Mouse (Mus musculus) forebrain, embryonic 12.5 days (tissue): ENCODE results near the gene D130043K22Rik. TPM values are rescaled to one million over a fixed set of nuclear protein-coding genes. Genes with fewer than 3 reads are reported as not detected.

Source experiments
- ATAC-seq: fragments of 200-750 bp; cut with Nextera tagmentation; 2 replicates; pipeline ENCODE4 v1.8.0; 2017; ENCODE audit warnings: moderate TSS enrichment; ENCODE audit not compliant: low FRiP score
- H3K27ac ChIP-seq: fragments of 300-500 bp; sonication (generic); 2 replicates; pipeline ENCODE4 v1.5.1; 2016; ENCODE audit warnings: mild to moderate bottlenecking
- H3K27me3 ChIP-seq: fragments of 300-500 bp; sonication (generic); 2 replicates; pipeline ENCODE4 v1.6.1; 2016; ENCODE audit warnings: mild to moderate bottlenecking
- H3K36me3 ChIP-seq: fragments of 300-500 bp; sonication (generic); replicated peaks from 2 replicates; pipeline ENCODE4 v1.6.1; 2016; ENCODE audit warnings: mild to moderate bottlenecking
- H3K4me1 ChIP-seq: fragments of 300-500 bp; sonication (generic); 2 replicates; pipeline ENCODE4 v1.6.1; 2016
- H3K4me2 ChIP-seq: fragments of 300-500 bp; sonication (generic); 2 replicates; pipeline ENCODE4 v1.6.1; 2016; ENCODE audit warnings: mild to moderate bottlenecking, moderate library complexity
- H3K4me3 ChIP-seq: fragments of 300-500 bp; sonication (generic); replicated peaks from 2 replicates; pipeline ENCODE4 v1.5.1; 2016; ENCODE audit warnings: mild to moderate bottlenecking
- H3K9ac ChIP-seq: fragments of 300-500 bp; sonication (generic); 2 replicates; pipeline ENCODE4 v1.6.1; 2016; ENCODE audit warnings: mild to moderate bottlenecking
- H3K9me3 ChIP-seq: fragments of 300-500 bp; sonication (generic); 2 replicates; pipeline ENCODE4 v1.6.1; 2016
- WGBS: fragments of 180-500 bp; shearing (Covaris S2); methylation state at CpG from one replicate; pipeline ENCODE4 v1.1.7; 2016; 5-methylcytosine and 5-hydroxymethylcytosine counted together
- polyA plus RNA-seq: library from polyadenylated mRNA; unstranded; fragments of >200 nt; fragmentation: Nextera tagmentation; extraction: Ambion mirVana; gene quantifications from 2 replicates; pipeline ENCODE4 v1.2.1, GENCODE M21; 2016

Gene D130043K22Rik
- polyA plus RNA-seq, 1 experiment from 2014 or later = 1.1 TPM

DNA sequence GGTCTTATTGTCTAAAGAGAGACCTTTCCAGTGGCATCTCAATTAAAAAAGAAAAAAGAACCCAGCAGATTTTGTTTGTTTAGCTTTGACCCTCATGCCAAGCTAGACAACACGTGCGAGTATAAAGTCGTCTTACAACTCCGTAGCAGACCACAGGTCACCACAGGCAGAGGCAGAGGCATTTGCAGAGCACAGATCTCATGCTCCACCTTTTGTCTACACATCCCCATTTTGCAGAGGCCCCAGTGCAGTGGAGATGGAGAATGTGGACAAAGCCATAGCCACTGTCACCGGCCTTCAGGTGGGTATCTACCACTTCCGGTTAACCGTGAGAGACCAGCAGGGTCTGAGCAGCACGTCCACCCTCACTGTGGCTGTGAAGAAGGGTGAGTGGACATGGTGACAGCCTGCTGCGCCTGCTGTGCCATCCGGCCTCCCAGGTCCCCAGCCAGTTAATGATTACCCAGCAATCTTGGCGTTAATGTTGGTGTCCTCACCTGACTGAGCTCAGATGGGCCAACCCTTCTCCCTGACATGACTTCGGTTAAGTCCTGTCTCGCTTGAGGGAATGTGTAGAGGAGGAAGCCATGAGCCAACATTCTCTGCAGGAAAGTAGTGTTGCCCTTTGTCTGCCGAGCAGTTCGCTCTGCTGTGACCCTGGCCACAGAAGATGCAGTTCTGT lies 34.6 kb downstream of the D130043K22Rik start:
- no peaks in the 10 kb centered on the region for H3K27me3 ChIP-seq
- 92% methylated on average over 15 of the region's 15 CpGs for WGBS
- H3K4me3 ChIP-seq = no peak overlapping the region
- H3K27ac ChIP-seq = no peak overlapping the region
- H3K36me3 ChIP-seq = no peaks in the 10 kb centered on the region
- H3K4me2 ChIP-seq = no peak overlapping the region
- H3K4me1 ChIP-seq = no peaks in the 10 kb centered on the region
- no peak for ATAC-seq
- no peaks in the 10 kb centered on the region for H3K9me3 ChIP-seq
- no peak overlapping the region for H3K9ac ChIP-seq

DNA sequence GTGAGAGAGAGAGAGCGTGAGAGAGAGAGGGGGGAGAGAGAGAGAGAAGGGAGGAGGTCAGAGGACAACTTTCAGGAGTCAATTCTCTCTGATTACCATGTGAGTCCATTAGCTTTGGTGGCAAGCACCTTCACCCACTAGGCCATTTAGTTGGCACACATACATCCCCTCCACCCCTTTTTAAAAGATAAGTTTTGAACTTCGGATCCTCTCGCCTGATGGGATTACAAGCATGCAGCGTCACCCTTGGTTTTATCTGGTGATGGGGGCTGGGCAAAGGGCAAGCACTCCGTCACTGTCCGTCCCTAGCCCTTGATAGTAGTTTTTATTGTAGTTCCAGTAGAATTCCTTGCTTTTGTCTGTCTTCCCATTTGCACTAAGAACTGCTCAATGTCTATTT lies 35.3 kb downstream of the D130043K22Rik start:
- no peak overlapping the region for H3K27ac ChIP-seq
- whole genome bisulfite sequencing = 86% methylated on average over 6 of the region's 6 CpGs
- H3K27me3 ChIP-seq = no peaks in the 10 kb centered on the region
- H3K9ac ChIP-seq = no peak overlapping the region
- H3K9me3 ChIP-seq = no peaks in the 10 kb centered on the region
- H3K4me1 ChIP-seq = no peaks in the 10 kb centered on the region
- no peak overlapping the region for H3K4me2 ChIP-seq
- no peaks in the 10 kb centered on the region for H3K36me3 ChIP-seq
- ATAC-seq = no peak
- no peak overlapping the region for H3K4me3 ChIP-seq

DNA sequence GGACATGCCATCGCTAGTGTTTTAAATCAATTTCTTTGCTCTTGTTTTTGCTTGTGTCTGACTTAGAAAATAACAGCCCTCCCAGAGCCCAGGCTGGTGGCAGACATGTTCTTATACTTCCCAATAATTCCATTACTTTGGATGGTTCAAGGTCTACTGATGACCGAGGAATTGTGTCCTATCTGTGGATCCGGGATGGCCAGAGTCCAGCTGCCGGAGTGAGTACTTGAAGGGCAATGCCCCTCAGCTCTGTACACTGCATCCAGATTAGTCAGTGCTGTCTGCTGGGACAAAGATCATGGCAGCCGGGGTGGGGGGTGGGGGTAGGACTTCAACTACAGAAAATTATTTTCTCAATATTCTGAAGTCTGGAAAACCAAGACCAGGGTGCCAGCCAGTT lies 35.8 kb downstream of the D130043K22Rik start:
- 93% methylated on average over 5 of the region's 5 CpGs for WGBS
- H3K27ac ChIP-seq = no peak overlapping the region
- H3K27me3 ChIP-seq = no peaks in the 10 kb centered on the region
- H3K9me3 ChIP-seq = no peaks in the 10 kb centered on the region
- H3K4me2 ChIP-seq = no peak overlapping the region
- no peak for ATAC-seq
- no peak overlapping the region for H3K4me3 ChIP-seq
- H3K9ac ChIP-seq = no peak overlapping the region
- no peaks in the 10 kb centered on the region for H3K4me1 ChIP-seq
- H3K36me3 ChIP-seq = no peaks in the 10 kb centered on the region

DNA sequence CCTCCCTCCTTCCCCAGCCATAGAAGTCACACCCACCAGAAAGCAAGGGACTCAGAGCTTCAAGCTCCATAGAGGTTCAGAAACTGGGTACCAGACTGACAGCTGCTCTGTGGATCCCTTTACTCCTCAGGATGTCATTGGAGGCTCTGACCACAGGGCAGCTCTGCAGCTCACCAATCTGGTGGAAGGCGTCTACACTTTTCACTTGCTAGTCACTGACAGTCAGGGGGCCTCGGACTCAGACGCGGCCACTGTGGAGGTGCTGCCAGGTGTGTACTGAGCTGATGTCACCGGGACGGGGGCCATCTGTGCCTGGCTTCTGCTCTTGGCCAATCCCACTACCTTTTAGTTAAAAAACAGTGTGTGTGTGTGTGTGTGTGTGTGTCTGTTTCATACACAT lies 37.5 kb downstream of the D130043K22Rik start:
- no peaks in the 10 kb centered on the region for H3K36me3 ChIP-seq
- ATAC-seq = no peak
- H3K9ac ChIP-seq = no peak overlapping the region
- no peaks in the 10 kb centered on the region for H3K9me3 ChIP-seq
- H3K4me1 ChIP-seq = no peaks in the 10 kb centered on the region
- H3K4me3 ChIP-seq = no peak overlapping the region
- WGBS = 96% methylated on average over 6 of the region's 6 CpGs
- H3K4me2 ChIP-seq = no peak overlapping the region
- H3K27me3 ChIP-seq = no peaks in the 10 kb centered on the region
- H3K27ac ChIP-seq = no peak overlapping the region

DNA sequence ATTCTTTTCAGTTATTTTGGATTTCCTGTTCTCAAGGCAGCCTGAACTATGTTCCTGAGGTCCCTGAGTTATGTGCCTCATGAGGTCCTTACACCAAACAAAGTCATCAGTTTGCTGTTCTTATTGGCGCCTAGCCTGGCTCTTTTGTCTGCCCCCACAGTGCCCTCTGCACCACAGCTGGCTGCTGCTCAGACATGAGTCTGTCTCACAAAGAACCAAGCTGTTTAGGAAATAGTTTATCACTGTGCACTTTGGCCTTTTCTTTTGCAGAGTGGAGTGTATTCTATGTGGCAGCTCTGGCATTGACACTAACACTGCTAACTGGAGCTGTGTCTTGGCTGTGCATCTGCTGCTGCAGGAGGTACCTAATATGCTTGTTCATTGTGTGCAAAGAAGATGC lies 44.6 kb downstream of the D130043K22Rik start:
- Histone ChIP-seq H3K27me3 (no peaks in the 10 kb centered on the region), H3K27ac (no peak overlapping the region), H3K36me3 (no peaks in the 10 kb centered on the region), H3K4me3 (no peak overlapping the region), H3K4me2 (no peak overlapping the region), H3K9me3 (no peaks in the 10 kb centered on the region), H3K9ac (no peak overlapping the region), H3K4me1 (no peaks in the 10 kb centered on the region)
- WGBS = 65% methylated on average over 1 of the region's 1 CpGs
- ATAC-seq = no peak

DNA sequence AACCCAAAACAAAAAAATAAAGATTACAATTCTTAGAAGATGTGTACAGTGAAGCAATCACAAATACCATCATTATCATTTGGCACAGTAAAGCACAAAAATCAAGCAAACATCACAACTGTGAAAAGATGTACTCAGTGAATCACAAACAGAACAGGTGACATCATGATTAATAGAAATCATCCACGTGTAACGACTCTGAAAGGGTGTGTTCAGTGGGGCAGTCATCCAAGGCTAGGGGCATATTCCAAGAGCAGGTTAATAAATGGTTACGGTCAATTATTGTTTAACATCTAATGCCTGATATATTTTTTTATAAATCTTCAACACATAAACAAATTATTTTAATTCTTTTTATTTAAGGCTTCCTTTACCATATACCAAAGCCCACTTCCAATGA lies 47.6 kb downstream of the D130043K22Rik start:
- WGBS = 89% methylated on average over 3 of the region's 3 CpGs
- no peaks in the 10 kb centered on the region for H3K4me1 ChIP-seq
- no peak overlapping the region for H3K9ac ChIP-seq
- H3K4me2 ChIP-seq = no peak overlapping the region
- no peak overlapping the region for H3K27ac ChIP-seq
- H3K36me3 ChIP-seq = no peaks in the 10 kb centered on the region
- ATAC-seq = no peak
- H3K27me3 ChIP-seq = no peaks in the 10 kb centered on the region
- H3K4me3 ChIP-seq = no peak overlapping the region
- no peaks in the 10 kb centered on the region for H3K9me3 ChIP-seq

DNA sequence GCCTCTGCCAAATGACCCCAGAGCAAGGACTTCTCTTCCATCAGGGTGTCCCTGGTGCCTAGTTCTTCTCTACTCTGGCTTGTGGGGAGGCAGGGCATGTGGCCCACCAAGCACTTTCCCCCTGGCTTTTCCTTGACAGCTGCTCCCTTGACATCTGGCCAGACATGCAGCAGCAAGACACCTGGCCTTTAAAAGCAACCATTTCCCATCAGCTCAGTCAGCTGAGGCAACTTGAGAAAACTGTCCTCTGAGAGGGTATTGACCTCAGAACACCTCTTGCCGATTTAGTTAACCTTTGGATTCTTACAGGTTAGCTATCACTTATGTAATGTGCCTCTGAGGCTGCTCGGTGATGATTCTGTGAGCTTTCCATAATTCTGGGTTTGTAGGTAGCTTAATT lies 48.9 kb downstream of the D130043K22Rik start:
- H3K9ac ChIP-seq = no peak overlapping the region
- H3K4me2 ChIP-seq = no peak overlapping the region
- H3K9me3 ChIP-seq = no peaks in the 10 kb centered on the region
- no peaks in the 10 kb centered on the region for H3K36me3 ChIP-seq
- no peaks in the 10 kb centered on the region for H3K4me1 ChIP-seq
- H3K4me3 ChIP-seq = no peak overlapping the region
- no peak overlapping the region for H3K27ac ChIP-seq
- no peak for ATAC-seq
- WGBS = 79% methylated on average over 2 of the region's 2 CpGs
- H3K27me3 ChIP-seq = no peaks in the 10 kb centered on the region

- H3K9ac ChIP-seq = no peak overlapping the region
- no peak overlapping the region for H3K4me3 ChIP-seq
- H3K36me3 ChIP-seq = no peaks in the 10 kb centered on the region
- no peak overlapping the region for H3K4me2 ChIP-seq
- H3K4me1 ChIP-seq = no peaks in the 10 kb centered on the region
- no peaks in the 10 kb centered on the region for H3K9me3 ChIP-seq
- WGBS = 88% methylated on average over 2 of the region's 2 CpGs
- H3K27ac ChIP-seq = no peak overlapping the region
- ATAC-seq = no peak
- no peaks in the 10 kb centered on the region for H3K27me3 ChIP-seq
These were observed 57.0 kb downstream of the D130043K22Rik start for GRCm38 (mm10) chr13:24901916-24902315.

GRCm38 (mm10) chr13:24903412-24903811 lies 58.5 kb downstream of the D130043K22Rik start:
- WGBS = 84% methylated on average over 6 of the region's 6 CpGs
- H3K27me3 ChIP-seq = no peaks in the 10 kb centered on the region
- H3K9ac ChIP-seq = no peak overlapping the region
- no peak overlapping the region for H3K4me3 ChIP-seq
- no peak overlapping the region for H3K4me2 ChIP-seq
- ATAC-seq = no peak
- H3K36me3 ChIP-seq = no peaks in the 10 kb centered on the region
- no peak overlapping the region for H3K27ac ChIP-seq
- H3K4me1 ChIP-seq = no peaks in the 10 kb centered on the region
- H3K9me3 ChIP-seq = no peaks in the 10 kb centered on the region

DNA sequence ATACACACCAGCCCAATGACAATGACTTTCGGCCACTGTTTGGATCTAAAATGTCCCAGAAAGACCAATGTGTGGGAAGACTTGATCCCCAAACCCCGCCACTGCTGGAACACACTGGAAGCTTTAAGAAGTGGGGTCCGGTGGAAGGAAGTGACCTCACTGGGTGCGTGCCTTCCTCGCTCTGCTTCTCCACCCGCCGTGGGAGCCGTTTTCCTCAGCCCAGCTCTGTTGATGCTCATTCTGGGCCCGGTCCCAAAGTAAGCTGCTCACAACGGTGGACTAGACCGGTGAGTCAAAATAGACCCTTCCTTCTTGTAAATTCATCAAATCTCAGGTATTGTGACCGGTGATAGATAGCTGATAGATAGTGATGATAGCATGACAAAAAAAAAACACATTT lies 60.5 kb downstream of the D130043K22Rik start:
- Histone ChIP-seq H3K9me3 (no peaks in the 10 kb centered on the region), H3K4me3 (no peak overlapping the region), H3K27ac (no peak overlapping the region), H3K9ac (no peak overlapping the region), H3K27me3 (no peaks in the 10 kb centered on the region), H3K36me3 (peaks cover 6% of the 10 kb centered on the region; the same call in 1 of the 2 replicates), H3K4me2 (no peak overlapping the region), H3K4me1 (no peaks in the 10 kb centered on the region)
- WGBS = 94% methylated on average over 12 of the region's 12 CpGs
- no peak for ATAC-seq

- Histone ChIP-seq H3K36me3 (peaks cover 13% of the 10 kb centered on the region), H3K4me3 (no peak overlapping the region), H3K27ac (no peak overlapping the region), H3K9ac (no peak overlapping the region), H3K27me3 (no peaks in the 10 kb centered on the region), H3K9me3 (no peaks in the 10 kb centered on the region), H3K4me2 (no peak overlapping the region), H3K4me1 (no peaks in the 10 kb centered on the region)
- 73% methylated on average over 11 of the region's 11 CpGs for WGBS
- ATAC-seq = no peak
These were observed 62.1 kb downstream of the D130043K22Rik start for GRCm38 (mm10) chr13:24906831-24907570.

DNA sequence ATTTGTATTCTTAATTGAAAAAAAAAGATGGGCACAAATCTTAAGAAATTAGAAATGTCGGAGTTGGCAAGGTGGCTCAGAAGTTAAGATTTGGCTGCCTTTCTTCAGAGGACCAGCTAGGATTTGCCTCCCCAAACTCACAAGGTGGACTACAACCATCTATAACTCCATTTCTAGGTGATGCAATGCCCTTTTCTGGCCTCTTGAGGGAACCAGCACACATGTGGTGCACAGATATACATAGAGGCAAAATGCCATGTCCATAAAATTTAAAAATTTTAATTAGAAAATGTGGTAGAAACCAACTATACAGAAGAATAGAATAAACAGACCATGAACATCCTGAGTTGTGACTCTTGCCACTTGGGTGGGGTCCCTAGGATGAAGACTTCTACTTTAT lies 64.2 kb downstream of the D130043K22Rik start:
- 94% methylated on average over 1 of the region's 1 CpGs for WGBS
- Histone ChIP-seq H3K4me3 (no peak overlapping the region), H3K27ac (no peak overlapping the region), H3K4me1 (no peaks in the 10 kb centered on the region), H3K27me3 (no peaks in the 10 kb centered on the region), H3K9me3 (no peaks in the 10 kb centered on the region), H3K9ac (no peak overlapping the region), H3K36me3 (peaks cover 21% of the 10 kb centered on the region), H3K4me2 (no peak overlapping the region)
- no peak for ATAC-seq

- Histone ChIP-seq H3K4me1 (no peaks in the 10 kb centered on the region), H3K9ac (no peak overlapping the region), H3K27ac (no peak overlapping the region), H3K36me3 (peaks cover 44% of the 10 kb centered on the region), H3K4me3 (no peak overlapping the region), H3K27me3 (no peaks in the 10 kb centered on the region), H3K4me2 (no peak overlapping the region), H3K9me3 (no peaks in the 10 kb centered on the region)
- ATAC-seq = no peak
- 94% methylated on average over 7 of the region's 7 CpGs for WGBS
These were observed 68.6 kb downstream of the D130043K22Rik start for GRCm38 (mm10) chr13:24913576-24913975.
